Mouse (Mus musculus): Measurements from ENCODE around the gene Mfap2. TPM values are rescaled to one million over a fixed set of nuclear protein-coding genes. Genes with fewer than 3 reads are reported as not detected.
A peak's percentile ranks its signal among the peaks of the same experiment; 100 is the strongest.

The Mfap2 gene
- total RNA-seq, 2 experiments from 2014 or later, result 11.9 to 13.3 TPM

DNA sequence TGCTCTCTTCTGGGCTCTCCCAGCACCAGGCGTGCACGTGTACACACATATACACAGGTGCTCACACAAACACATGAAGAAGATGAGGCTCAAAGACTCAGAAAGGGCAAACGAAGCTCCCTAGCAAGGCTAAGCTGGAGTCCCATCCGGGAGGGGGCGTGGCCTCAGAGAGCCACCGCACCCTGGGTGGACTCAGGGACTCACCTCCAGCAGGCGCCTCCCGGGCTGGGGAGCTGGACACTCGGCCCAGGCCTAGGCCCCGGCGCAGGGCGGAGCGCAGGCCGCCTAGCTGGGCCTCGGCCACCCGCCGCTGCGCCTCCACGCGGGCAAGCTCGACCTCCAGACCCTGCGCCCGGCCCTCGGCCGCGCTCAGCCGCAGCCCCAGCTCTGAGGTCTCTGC lies 14.8 kb downstream of the Mfap2 start:
- no peak for DNase-seq

- no peak for DNase-seq
These were observed 20.5 kb downstream of the Mfap2 start for GRCm38 (mm10) chr4:141030541-141031206.

- peak; percentile 84 for DNase-seq
These were observed 21.5 kb downstream of the Mfap2 start for GRCm38 (mm10) chr4:141031733-141032132.

DNA sequence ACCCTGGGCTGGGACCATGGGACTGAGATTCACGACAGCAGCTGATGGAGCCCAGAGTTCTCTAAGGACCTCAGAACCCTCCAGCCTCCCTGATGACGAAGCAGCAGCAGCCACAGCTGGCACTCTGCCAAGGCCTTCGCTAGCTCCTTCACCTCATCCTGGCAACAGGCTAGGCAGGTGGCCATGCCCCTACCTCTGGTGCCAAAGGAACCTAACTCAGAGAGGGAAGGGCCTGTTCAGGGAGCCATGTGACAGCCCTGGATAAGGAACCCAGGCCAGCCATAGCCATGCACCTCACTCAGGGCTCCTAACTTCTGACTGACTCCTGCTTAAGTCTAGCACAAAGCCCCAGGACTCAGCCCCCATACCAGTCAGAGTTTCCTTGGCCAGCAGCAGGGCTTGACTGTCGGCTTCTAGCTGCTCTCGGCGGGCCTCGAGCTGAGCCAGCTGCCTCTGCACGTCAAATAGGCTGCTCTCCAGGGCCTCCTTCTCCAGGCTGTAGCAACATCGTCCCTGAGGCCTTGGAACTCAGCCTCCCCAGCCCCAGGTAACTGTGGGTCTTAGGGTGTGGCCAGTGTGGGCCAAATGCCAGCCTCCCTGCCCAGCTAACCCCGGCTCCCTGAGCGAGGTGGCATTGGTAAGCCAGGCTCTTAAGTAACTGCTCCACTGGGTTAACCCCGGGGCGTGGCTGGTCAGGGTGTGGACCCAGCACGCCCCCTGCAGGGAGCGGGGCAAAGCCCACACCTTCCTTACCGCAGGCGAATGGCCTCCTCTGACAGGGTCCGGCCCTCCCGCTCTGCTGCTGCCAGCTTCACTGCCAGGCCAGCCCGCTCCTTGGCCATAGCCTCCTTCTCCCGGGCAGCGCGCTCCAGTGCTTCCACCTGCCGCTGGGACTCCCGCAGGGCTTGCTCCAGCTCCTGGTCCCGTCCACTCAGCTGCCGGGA lies 23.7 kb downstream of the Mfap2 start:
- DNase-seq, result peak; percentile 44

GRCm38 (mm10) chr4:141041117-141041516 lies 30.9 kb downstream of the Mfap2 start:
- DNase-seq, result no peak

DNA sequence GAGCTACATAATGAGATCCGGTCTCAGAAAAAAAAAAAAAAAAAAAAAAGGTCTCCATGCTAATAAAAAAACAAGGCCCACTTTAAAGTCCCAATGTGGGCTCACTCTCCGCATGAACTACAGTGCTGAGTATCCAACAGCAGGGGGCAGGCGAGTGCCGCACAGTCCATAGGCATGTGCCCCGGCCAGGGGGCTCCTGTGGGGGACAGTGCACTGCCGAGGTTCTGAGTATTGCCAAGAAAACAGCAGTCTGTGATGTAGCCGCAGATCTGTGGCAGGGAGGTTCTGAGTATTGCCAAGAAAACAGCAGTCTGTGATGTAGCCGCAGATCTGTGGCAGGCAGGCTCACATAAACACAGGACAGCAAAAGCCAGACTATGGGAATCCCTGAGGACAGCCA lies 34.6 kb downstream of the Mfap2 start:
- DNase-seq, result no peak

- DNase-seq, result no peak
These were observed 38.7 kb downstream of the Mfap2 start for GRCm38 (mm10) chr4:141048810-141049475.

- no peak for DNase-seq
These were observed 39.2 kb downstream of the Mfap2 start for GRCm38 (mm10) chr4:141049476-141049835.

GRCm38 (mm10) chr4:141052442-141052841 lies 42.2 kb downstream of the Mfap2 start:
- no peak for DNase-seq

GRCm38 (mm10) chr4:141053138-141053537 lies 42.9 kb downstream of the Mfap2 start:
- no peak for DNase-seq

GRCm38 (mm10) chr4:141053568-141054161 lies 43.4 kb downstream of the Mfap2 start:
- no peak for DNase-seq

DNA sequence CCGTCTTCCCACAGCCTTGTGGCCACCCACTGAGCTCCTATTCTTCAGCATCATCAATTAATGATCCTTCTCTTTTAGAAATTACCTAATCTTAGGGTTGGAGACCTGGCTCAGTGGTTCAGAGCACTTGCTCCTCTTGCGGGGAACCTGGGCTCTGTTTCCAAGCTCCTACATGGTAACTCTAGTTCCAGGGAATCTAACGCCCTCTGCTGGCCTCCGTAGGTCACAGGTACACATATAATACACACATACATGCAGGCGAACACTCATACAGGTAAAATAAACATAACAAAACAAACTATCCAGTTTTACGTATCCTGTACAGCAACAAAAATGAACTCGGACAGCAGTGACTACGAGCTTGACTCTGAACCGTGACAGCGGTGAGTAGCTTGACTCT lies 46.8 kb downstream of the Mfap2 start:
- DNase-seq, result no peak

- no peak for DNase-seq
These were observed 48.6 kb downstream of the Mfap2 start for GRCm38 (mm10) chr4:141058835-141059234.

DNA sequence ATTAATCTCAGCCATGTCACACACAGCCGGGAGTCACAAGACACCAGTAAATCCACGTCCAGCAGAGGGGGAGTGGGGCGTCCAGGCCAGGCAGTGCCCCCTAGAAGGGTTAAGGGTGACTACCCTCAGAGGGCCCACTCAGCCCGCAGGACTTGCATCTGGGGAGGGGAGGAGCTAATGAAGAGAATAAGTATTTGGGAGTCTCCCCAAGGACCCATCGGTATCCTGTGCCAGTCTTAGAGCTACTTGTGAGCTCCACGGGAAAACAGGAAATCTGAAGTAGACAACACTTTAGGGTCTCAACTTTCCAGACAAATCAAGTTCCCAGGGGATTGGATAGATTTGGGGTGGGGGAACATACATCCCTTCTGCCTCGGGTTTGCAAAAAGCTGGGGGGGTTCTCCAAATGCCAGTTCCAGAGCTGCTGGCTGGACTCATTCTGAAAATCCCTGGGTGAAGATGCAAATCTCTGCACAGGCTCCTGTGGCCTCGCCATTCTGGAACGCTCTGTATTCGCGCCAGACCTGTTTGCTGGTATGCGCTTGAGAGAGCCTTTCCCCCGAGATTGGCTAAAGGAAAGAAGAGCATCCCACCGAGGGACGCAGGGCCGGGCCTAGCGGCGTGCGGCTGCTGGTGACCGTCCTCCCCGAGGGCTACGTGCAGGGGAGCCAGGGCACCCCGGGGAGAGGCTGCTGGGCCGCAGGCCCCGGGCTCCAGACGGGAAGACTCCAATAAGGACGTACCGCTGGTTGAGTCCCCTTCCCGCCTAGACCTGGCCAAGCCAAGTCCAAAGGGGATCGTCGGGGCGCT lies 49.6 kb downstream of the Mfap2 start:
- DNase-seq, result no peak

GRCm38 (mm10) chr4:141060426-141061301 lies 50.4 kb downstream of the Mfap2 start, which contains the start of gene Crocc:
Gene Crocc, minus strand, starts transcription at chr4:141060550.
- DNase-seq, result peak; percentile 99

GRCm38 (mm10) chr4:141064104-141064659 lies 54.0 kb downstream of the Mfap2 start:
- no peak for DNase-seq

- DNase-seq, result peak; percentile 59
These were observed 54.9 kb downstream of the Mfap2 start for GRCm38 (mm10) chr4:141065123-141065522.
